Mouse (Mus musculus): ENCODE results near the gene Mief2. TPM values are rescaled to one million over a fixed set of nuclear protein-coding genes. Genes with fewer than 3 reads are reported as not detected.

Mief2 gene
- polyA plus RNA-seq, 1 experiment from 2014 or later = 13.2 TPM

GRCm38 (mm10) chr11:60734206-60734605 lies 6.0 kb downstream of the Mief2 start:
- no peak for ATAC-seq (ENCODE audit: insufficient read depth, low FRiP score)
- Histone ChIP-seq H3K36me3 (ENCODE audit: control insufficient read depth, insufficient read depth, low read length) (no peaks in the 10 kb centered on the region; the same call in 1 of the 2 replicates), H3K4me3 (replicated peaks; ENCODE audit: low read length) (no peak overlapping the region), H3K4me1 (ENCODE audit: control insufficient read depth, insufficient read depth, low read length) (peaks cover 1% of the 10 kb centered on the region; the same call in 1 of the 2 replicates), H3K4me2 (ENCODE audit: low read depth, low read length) (no peak overlapping the region), H3K9ac (ENCODE audit: low read length) (no peak overlapping the region), H3K27ac (ENCODE audit: low read length) (no peak overlapping the region), H3K9me3 (replicated peaks; ENCODE audit: control insufficient read depth, low read length) (no peaks in the 10 kb centered on the region), H3K27me3 (ENCODE audit: control insufficient read depth, insufficient read depth, low read length) (no peaks in the 10 kb centered on the region)
- 64% methylated on average over 2 of the region's 2 CpGs for WGBS

DNA sequence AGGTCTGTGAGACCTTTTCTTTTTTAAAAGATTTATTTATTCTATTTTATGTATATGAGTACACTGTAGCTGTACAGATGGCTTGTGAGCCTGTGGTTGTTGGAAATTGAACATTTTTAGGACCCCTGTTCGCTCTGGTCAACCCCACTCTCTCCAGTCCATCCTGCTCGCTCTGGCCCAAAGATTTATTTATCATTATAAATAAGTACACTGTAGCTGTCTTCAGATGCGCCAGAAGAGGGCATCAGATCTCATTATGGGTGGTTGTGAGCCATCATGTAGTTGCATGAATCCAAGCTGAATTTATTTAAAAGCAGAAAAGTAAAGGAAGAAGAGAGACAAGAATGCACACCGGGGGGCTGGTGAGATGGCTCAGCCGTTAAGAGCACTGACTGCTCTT lies 7.0 kb downstream of the Mief2 start:
- no peaks in the 10 kb centered on the region for H3K27me3 ChIP-seq (ENCODE audit: control insufficient read depth, insufficient read depth, low read length)
- H3K36me3 ChIP-seq (ENCODE audit: control insufficient read depth, insufficient read depth, low read length) = no peaks in the 10 kb centered on the region; the same call in 1 of the 2 replicates
- H3K4me2 ChIP-seq (ENCODE audit: low read depth, low read length) = no peak overlapping the region

DNA sequence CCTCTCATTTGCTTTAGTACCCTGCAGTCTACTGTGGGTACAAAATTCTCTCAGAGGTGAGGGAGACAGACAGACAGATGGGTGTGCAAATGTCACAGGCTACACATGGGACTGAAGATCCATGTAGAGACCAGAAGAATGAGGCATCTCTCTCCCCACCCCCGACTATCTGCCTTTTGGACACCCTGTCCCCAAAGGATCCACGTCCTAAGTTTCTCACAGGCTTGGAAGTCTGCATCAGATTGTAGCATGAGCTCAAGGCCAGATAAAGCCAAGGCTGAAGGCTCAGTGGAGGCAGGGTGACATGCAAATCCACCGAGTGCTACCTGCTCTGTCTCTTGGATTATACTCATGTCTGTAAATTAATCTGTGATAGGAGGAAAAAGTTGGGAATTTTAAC lies 8.3 kb downstream of the Mief2 start:
- ATAC-seq (ENCODE audit: insufficient read depth, low FRiP score) = no peak
- 81% methylated on average over 3 of the region's 3 CpGs for WGBS
- Histone ChIP-seq H3K27ac (ENCODE audit: low read length) (no peak overlapping the region), H3K9me3 (replicated peaks; ENCODE audit: control insufficient read depth, low read length) (no peaks in the 10 kb centered on the region), H3K4me2 (ENCODE audit: low read depth, low read length) (no peak overlapping the region), H3K4me3 (replicated peaks; ENCODE audit: low read length) (no peak overlapping the region), H3K9ac (ENCODE audit: low read length) (no peak overlapping the region), H3K27me3 (ENCODE audit: control insufficient read depth, insufficient read depth, low read length) (no peaks in the 10 kb centered on the region), H3K36me3 (ENCODE audit: control insufficient read depth, insufficient read depth, low read length) (no peaks in the 10 kb centered on the region; the same call in 1 of the 2 replicates), H3K4me1 (ENCODE audit: control insufficient read depth, insufficient read depth, low read length) (no peaks in the 10 kb centered on the region)

More for the DNA sequence above, 7.0 kb downstream of the Mief2 start:
- no peaks in the 10 kb centered on the region for H3K4me1 ChIP-seq (ENCODE audit: control insufficient read depth, insufficient read depth, low read length)
- no peaks in the 10 kb centered on the region for H3K9me3 ChIP-seq (replicated peaks; ENCODE audit: control insufficient read depth, low read length)
- no peak overlapping the region for H3K4me3 ChIP-seq (replicated peaks; ENCODE audit: low read length)
- H3K27ac ChIP-seq (ENCODE audit: low read length) = no peak overlapping the region
- H3K9ac ChIP-seq (ENCODE audit: low read length) = no peak overlapping the region
- 71% methylated on average over 5 of the region's 5 CpGs for WGBS
- ATAC-seq (ENCODE audit: insufficient read depth, low FRiP score) = no peak

DNA sequence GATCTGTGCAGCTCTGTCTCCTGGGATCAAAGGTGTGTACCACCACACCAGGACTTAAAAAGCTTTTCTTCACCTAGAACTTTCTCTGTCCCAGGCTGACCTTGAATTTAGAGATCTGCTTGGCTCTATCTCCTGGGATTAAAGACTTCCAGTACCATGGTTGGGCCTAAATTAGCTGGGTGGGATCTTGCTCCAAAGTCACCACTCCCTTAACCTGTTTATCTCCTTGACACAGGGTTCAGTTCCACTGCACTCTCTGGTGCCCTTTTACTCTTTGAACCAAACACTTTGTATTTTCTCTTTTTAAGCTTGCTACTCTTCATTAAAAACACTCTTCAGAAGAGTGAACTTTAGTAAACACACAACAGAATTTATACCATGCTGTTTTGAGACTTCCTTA lies 9.3 kb downstream of the Mief2 start:
- Histone ChIP-seq H3K27ac (ENCODE audit: low read length) (no peak overlapping the region), H3K36me3 (ENCODE audit: control insufficient read depth, insufficient read depth, low read length) (peaks cover 1% of the 10 kb centered on the region; the same call in 1 of the 2 replicates), H3K9ac (ENCODE audit: low read length) (no peak overlapping the region), H3K27me3 (ENCODE audit: control insufficient read depth, insufficient read depth, low read length) (no peaks in the 10 kb centered on the region), H3K4me1 (ENCODE audit: control insufficient read depth, insufficient read depth, low read length) (no peaks in the 10 kb centered on the region), H3K4me2 (ENCODE audit: low read depth, low read length) (no peak overlapping the region), H3K9me3 (replicated peaks; ENCODE audit: control insufficient read depth, low read length) (no peaks in the 10 kb centered on the region), H3K4me3 (replicated peaks; ENCODE audit: low read length) (no peak overlapping the region)
- no peak for ATAC-seq (ENCODE audit: insufficient read depth, low FRiP score)

- Histone ChIP-seq H3K4me1 (ENCODE audit: control insufficient read depth, insufficient read depth, low read length) (no peaks in the 10 kb centered on the region), H3K27me3 (ENCODE audit: control insufficient read depth, insufficient read depth, low read length) (no peaks in the 10 kb centered on the region), H3K4me2 (ENCODE audit: low read depth, low read length) (no peak overlapping the region), H3K36me3 (ENCODE audit: control insufficient read depth, insufficient read depth, low read length) (peaks cover 9% of the 10 kb centered on the region; the same call in 1 of the 2 replicates), H3K9me3 (replicated peaks; ENCODE audit: control insufficient read depth, low read length) (no peaks in the 10 kb centered on the region), H3K4me3 (replicated peaks; ENCODE audit: low read length) (no peak overlapping the region), H3K9ac (ENCODE audit: low read length) (no peak overlapping the region), H3K27ac (ENCODE audit: low read length) (no peak overlapping the region)
- 74% methylated on average over 3 of the region's 3 CpGs for WGBS
- ATAC-seq (ENCODE audit: insufficient read depth, low FRiP score) = no peak
Measured at GRCm38 (mm10) chr11:60740321-60740720, 12.1 kb downstream of the Mief2 start.

GRCm38 (mm10) chr11:60755570-60755969 lies 27.4 kb downstream of the Mief2 start:
- no peaks in the 10 kb centered on the region for H3K9me3 ChIP-seq (replicated peaks; ENCODE audit: control insufficient read depth, low read length)
- H3K4me3 ChIP-seq (replicated peaks; ENCODE audit: low read length) = no peak overlapping the region
- peaks cover 8% of the 10 kb centered on the region; the same call in 1 of the 2 replicates for H3K36me3 ChIP-seq (ENCODE audit: control insufficient read depth, insufficient read depth, low read length)
- H3K4me2 ChIP-seq (ENCODE audit: low read depth, low read length) = no peak overlapping the region
- no peaks in the 10 kb centered on the region for H3K27me3 ChIP-seq (ENCODE audit: control insufficient read depth, insufficient read depth, low read length)
- H3K9ac ChIP-seq (ENCODE audit: low read length) = no peak overlapping the region
- ATAC-seq (ENCODE audit: insufficient read depth, low FRiP score) = no peak
- no peaks in the 10 kb centered on the region for H3K4me1 ChIP-seq (ENCODE audit: control insufficient read depth, insufficient read depth, low read length)
- WGBS = 82% methylated on average over 7 of the region's 7 CpGs
- no peak overlapping the region for H3K27ac ChIP-seq (ENCODE audit: low read length)

GRCm38 (mm10) chr11:60761681-60762080 lies 33.5 kb downstream of the Mief2 start:
- Histone ChIP-seq H3K4me2 (ENCODE audit: low read depth, low read length) (no peak overlapping the region), H3K4me3 (replicated peaks; ENCODE audit: low read length) (no peak overlapping the region), H3K36me3 (ENCODE audit: control insufficient read depth, insufficient read depth, low read length) (peaks cover 11% of the 10 kb centered on the region; the same call in 1 of the 2 replicates), H3K27me3 (ENCODE audit: control insufficient read depth, insufficient read depth, low read length) (no peaks in the 10 kb centered on the region), H3K27ac (ENCODE audit: low read length) (no peak overlapping the region), H3K4me1 (ENCODE audit: control insufficient read depth, insufficient read depth, low read length) (no peaks in the 10 kb centered on the region), H3K9me3 (replicated peaks; ENCODE audit: control insufficient read depth, low read length) (no peaks in the 10 kb centered on the region), H3K9ac (ENCODE audit: low read length) (no peak overlapping the region)
- ATAC-seq (ENCODE audit: insufficient read depth, low FRiP score) = no peak
- WGBS = 86% methylated on average over 3 of the region's 3 CpGs

DNA sequence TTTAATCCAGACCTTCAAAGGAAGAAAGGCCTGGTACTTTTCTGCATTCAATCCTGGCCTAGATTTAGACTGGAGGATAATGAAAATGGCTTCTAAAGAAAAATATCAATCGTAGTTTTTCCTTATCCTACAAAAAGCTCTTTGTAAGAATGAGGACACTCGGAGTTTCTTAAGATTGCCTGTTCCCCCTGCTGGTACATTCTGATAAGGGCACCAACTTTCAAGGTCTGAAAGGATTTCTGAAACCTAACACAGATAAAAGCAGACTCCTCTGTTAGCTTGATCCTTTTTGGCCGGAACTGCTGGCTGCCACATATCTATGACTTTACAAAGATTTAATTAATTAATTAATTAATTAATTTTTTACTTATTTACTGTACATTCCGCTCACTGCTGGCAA lies 38.8 kb downstream of the Mief2 start:
- Histone ChIP-seq H3K9ac (ENCODE audit: low read length) (no peak overlapping the region), H3K4me3 (replicated peaks; ENCODE audit: low read length) (no peak overlapping the region), H3K4me1 (ENCODE audit: control insufficient read depth, insufficient read depth, low read length) (no peaks in the 10 kb centered on the region), H3K36me3 (ENCODE audit: control insufficient read depth, insufficient read depth, low read length) (peaks cover 4% of the 10 kb centered on the region; the same call in 1 of the 2 replicates), H3K27me3 (ENCODE audit: control insufficient read depth, insufficient read depth, low read length) (no peaks in the 10 kb centered on the region), H3K27ac (ENCODE audit: low read length) (no peak overlapping the region), H3K9me3 (replicated peaks; ENCODE audit: control insufficient read depth, low read length) (no peaks in the 10 kb centered on the region), H3K4me2 (ENCODE audit: low read depth, low read length) (no peak overlapping the region)
- no peak for ATAC-seq (ENCODE audit: insufficient read depth, low FRiP score)
- 78% methylated on average over 4 of the region's 4 CpGs for WGBS

- Histone ChIP-seq H3K9me3 (replicated peaks; ENCODE audit: control insufficient read depth, low read length) (no peaks in the 10 kb centered on the region), H3K4me1 (ENCODE audit: control insufficient read depth, insufficient read depth, low read length) (no peaks in the 10 kb centered on the region; the same call in 1 of the 2 replicates), H3K27me3 (ENCODE audit: control insufficient read depth, insufficient read depth, low read length) (no peaks in the 10 kb centered on the region), H3K9ac (ENCODE audit: low read length) (no peak overlapping the region), H3K4me3 (replicated peaks; ENCODE audit: low read length) (no peak overlapping the region), H3K4me2 (ENCODE audit: low read depth, low read length) (no peak overlapping the region), H3K27ac (ENCODE audit: low read length) (no peak overlapping the region), H3K36me3 (ENCODE audit: control insufficient read depth, insufficient read depth, low read length) (no peaks in the 10 kb centered on the region)
- ATAC-seq (ENCODE audit: insufficient read depth, low FRiP score) = no peak
- WGBS = 76% methylated on average over 2 of the region's 2 CpGs
Measured at GRCm38 (mm10) chr11:60769322-60769721, 41.1 kb downstream of the Mief2 start.

DNA sequence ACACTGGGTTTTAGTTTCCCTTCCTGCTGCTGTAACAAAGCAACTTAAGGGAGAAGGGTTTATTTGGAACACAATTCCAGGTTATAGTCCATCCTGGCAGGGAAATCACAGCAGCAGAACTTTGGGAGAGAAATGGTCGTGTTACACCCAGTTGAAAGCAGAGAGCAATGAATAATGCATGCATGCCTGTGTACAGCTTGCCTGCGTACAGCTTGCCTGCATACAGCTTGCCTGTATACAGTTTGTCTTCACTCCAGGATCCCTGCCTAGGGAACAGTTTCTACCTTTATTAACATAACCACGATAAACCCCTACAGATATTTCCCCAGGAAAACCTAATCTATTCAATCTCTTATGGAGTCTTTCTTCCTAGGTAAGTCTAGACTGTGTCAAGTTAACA lies 42.6 kb downstream of the Mief2 start:
- Histone ChIP-seq H3K27ac (ENCODE audit: low read length) (no peak overlapping the region), H3K36me3 (ENCODE audit: control insufficient read depth, insufficient read depth, low read length) (no peaks in the 10 kb centered on the region), H3K4me3 (replicated peaks; ENCODE audit: low read length) (no peak overlapping the region), H3K9me3 (replicated peaks; ENCODE audit: control insufficient read depth, low read length) (no peaks in the 10 kb centered on the region), H3K4me2 (ENCODE audit: low read depth, low read length) (no peak overlapping the region), H3K9ac (ENCODE audit: low read length) (no peak overlapping the region), H3K4me1 (ENCODE audit: control insufficient read depth, insufficient read depth, low read length) (peaks cover 11% of the 10 kb centered on the region), H3K27me3 (ENCODE audit: control insufficient read depth, insufficient read depth, low read length) (no peaks in the 10 kb centered on the region)
- no peak for ATAC-seq (ENCODE audit: insufficient read depth, low FRiP score)
- WGBS = 89% methylated on average over 3 of the region's 3 CpGs

Data from stomach, embryonic 16.5 days (tissue).